Mouse (Mus musculus) megakaryocyte-erythroid progenitor cell, adult 5-6 weeks (primary cell): ENCODE data around the gene Mkln1. TPM values are rescaled to one million over a fixed set of nuclear protein-coding genes. Genes with fewer than 3 reads are reported as not detected.

ENCODE experiments used
- total RNA-seq, 2 experiments: library from RNA; stranded (forward) in 1 of 2; stranded (reverse) in 1 of 2; fragments of 200-1000, 215-1000 nt in 1 of 2; fragments of >200 nt in 1 of 2; fragmentation: Nextera tagmentation in 1 of 2; gene quantifications; 2 replicates each; pipeline ENCODE4 v1.2.3; 2014 to 2017

The Mkln1 gene
- total RNA-seq, 2 experiments from 2014 or later: 130 to 186 TPM

Other genes starting within 250 kb of the Mkln1 start
- gene Podxl, start 165.2 kb downstream of the Mkln1 start, total RNA-seq (2014; fragmentation: Nextera tagmentation): 0.92 and 1.8 TPM in 2 replicates
- gene Podxl, start 165.2 kb downstream of the Mkln1 start, total RNA-seq (2017): 0.23 and 0.72 TPM in 2 replicates